Mouse (Mus musculus): ENCODE measurements around the gene Crat. TPM values are rescaled to one million over a fixed set of nuclear protein-coding genes. Genes with fewer than 3 reads are reported as not detected.
A peak's percentile ranks its signal among the peaks of the same experiment; 100 is the strongest.

The Crat gene
- polyA plus RNA-seq (2014; fragmentation: Nextera tagmentation; extraction: Ambion mirVana), result 27.3 and 30.0 TPM in 2 replicates

GRCm38 (mm10) chr2:30415157-30415935, at the start of gene Crat:
Gene Crat, minus strand, starts transcription at chr2:30415813.
- Histone ChIP-seq H3K27me3 (ENCODE audit: control insufficient read depth, insufficient read depth, low read length) (no peaks in the 10 kb centered on the region), H3K36me3 (ENCODE audit: control insufficient read depth, insufficient read depth, low read length) (no peaks in the 10 kb centered on the region), H3K4me3 (ENCODE audit: low read depth, low read length) (peak within 1 kb of the TSS; percentile 89), H3K9me3 (ENCODE audit: control insufficient read depth, low read depth, low read length) (no peaks in the 10 kb centered on the region), H3K27ac (ENCODE audit: low read length) (peak within 1 kb of the TSS; percentile 99), H3K9ac (replicated peaks; ENCODE audit: low read depth, low read length) (peak within 1 kb of the TSS; percentile 92), H3K4me1 (ENCODE audit: control insufficient read depth, insufficient read depth, low read length) (peaks cover 14% of the 10 kb centered on the region), H3K4me2 (replicated peaks; ENCODE audit: low read depth, low read length) (peak within 1 kb of the TSS; percentile 89)
- WGBS, result 1% methylated on average over 58 of the region's 58 CpGs
- peak; percentile 92 for ATAC-seq (ENCODE audit: insufficient number of reproducible peaks, insufficient read depth, low FRiP score, low read depth)

GRCm38 (mm10) chr2:30464411-30464810, 48.8 kb upstream of the Crat start:
- Histone ChIP-seq H3K4me2 (replicated peaks; ENCODE audit: low read depth, low read length) (peak overlapping the region; percentile 50), H3K27me3 (ENCODE audit: control insufficient read depth, insufficient read depth, low read length) (no peaks in the 10 kb centered on the region), H3K4me1 (ENCODE audit: control insufficient read depth, insufficient read depth, low read length) (peaks cover 25% of the 10 kb centered on the region; the same call in 1 of the 2 replicates), H3K36me3 (ENCODE audit: control insufficient read depth, insufficient read depth, low read length) (no peaks in the 10 kb centered on the region), H3K9me3 (ENCODE audit: control insufficient read depth, low read depth, low read length) (no peaks in the 10 kb centered on the region), H3K4me3 (ENCODE audit: low read depth, low read length) (peak overlapping the region; percentile 22; the same call in 1 of the 2 replicates), H3K9ac (replicated peaks; ENCODE audit: low read depth, low read length) (no peak overlapping the region), H3K27ac (ENCODE audit: low read length) (peak overlapping the region; percentile 93)
- ATAC-seq (ENCODE audit: insufficient number of reproducible peaks, insufficient read depth, low FRiP score, low read depth), result no peak
- 50% methylated on average over 5 of the region's 5 CpGs for WGBS

- peak; percentile 93 for ATAC-seq (ENCODE audit: insufficient number of reproducible peaks, insufficient read depth, low FRiP score, low read depth)
- Histone ChIP-seq H3K9me3 (ENCODE audit: control insufficient read depth, low read depth, low read length) (no peaks in the 10 kb centered on the region), H3K4me2 (replicated peaks; ENCODE audit: low read depth, low read length) (peak overlapping the region; percentile 50), H3K27ac (ENCODE audit: low read length) (peak overlapping the region; percentile 93), H3K4me3 (ENCODE audit: low read depth, low read length) (peak overlapping the region; percentile 22), H3K36me3 (ENCODE audit: control insufficient read depth, insufficient read depth, low read length) (no peaks in the 10 kb centered on the region), H3K9ac (replicated peaks; ENCODE audit: low read depth, low read length) (no peak overlapping the region), H3K4me1 (ENCODE audit: control insufficient read depth, insufficient read depth, low read length) (peaks cover 25% of the 10 kb centered on the region; the same call in 1 of the 2 replicates), H3K27me3 (ENCODE audit: control insufficient read depth, insufficient read depth, low read length) (no peaks in the 10 kb centered on the region)
- 3% methylated on average over 9 of the region's 9 CpGs for WGBS
Measured at GRCm38 (mm10) chr2:30463904-30464330, 48.3 kb upstream of the Crat start.

- WGBS, result 6% methylated on average over 5 of the region's 5 CpGs
- peak overlapping the region; percentile 22 for H3K4me3 ChIP-seq (ENCODE audit: low read depth, low read length)
- peak overlapping the region; percentile 93 for H3K27ac ChIP-seq (ENCODE audit: low read length)
- H3K4me1 ChIP-seq (ENCODE audit: control insufficient read depth, insufficient read depth, low read length), result peaks cover 25% of the 10 kb centered on the region; the same call in 1 of the 2 replicates
- peak overlapping the region; percentile 50 for H3K4me2 ChIP-seq (replicated peaks; ENCODE audit: low read depth, low read length)
- H3K36me3 ChIP-seq (ENCODE audit: control insufficient read depth, insufficient read depth, low read length), result no peaks in the 10 kb centered on the region
- H3K9ac ChIP-seq (replicated peaks; ENCODE audit: low read depth, low read length), result no peak overlapping the region
- no peaks in the 10 kb centered on the region for H3K9me3 ChIP-seq (ENCODE audit: control insufficient read depth, low read depth, low read length)
- H3K27me3 ChIP-seq (ENCODE audit: control insufficient read depth, insufficient read depth, low read length), result no peaks in the 10 kb centered on the region
- peak; percentile 76 for ATAC-seq (ENCODE audit: insufficient number of reproducible peaks, insufficient read depth, low FRiP score, low read depth)
Measured at GRCm38 (mm10) chr2:30463341-30463761, 47.7 kb upstream of the Crat start.

GRCm38 (mm10) chr2:30459241-30459640, 43.6 kb upstream of the Crat start:
- WGBS, result 86% methylated on average over 6 of the region's 6 CpGs
- H3K27me3 ChIP-seq (ENCODE audit: control insufficient read depth, insufficient read depth, low read length), result no peaks in the 10 kb centered on the region
- ATAC-seq (ENCODE audit: insufficient number of reproducible peaks, insufficient read depth, low FRiP score, low read depth), result no peak
- no peaks in the 10 kb centered on the region for H3K9me3 ChIP-seq (ENCODE audit: control insufficient read depth, low read depth, low read length)
- H3K9ac ChIP-seq (replicated peaks; ENCODE audit: low read depth, low read length), result no peak overlapping the region
- peaks cover 14% of the 10 kb centered on the region; the same call in 1 of the 2 replicates for H3K4me1 ChIP-seq (ENCODE audit: control insufficient read depth, insufficient read depth, low read length)
- H3K4me3 ChIP-seq (ENCODE audit: low read depth, low read length), result no peak overlapping the region
- no peaks in the 10 kb centered on the region for H3K36me3 ChIP-seq (ENCODE audit: control insufficient read depth, insufficient read depth, low read length)
- H3K4me2 ChIP-seq (replicated peaks; ENCODE audit: low read depth, low read length), result no peak overlapping the region
- H3K27ac ChIP-seq (ENCODE audit: low read length), result no peak overlapping the region

- Histone ChIP-seq H3K9me3 (ENCODE audit: control insufficient read depth, low read depth, low read length) (no peaks in the 10 kb centered on the region), H3K27ac (ENCODE audit: low read length) (no peak overlapping the region), H3K9ac (replicated peaks; ENCODE audit: low read depth, low read length) (no peak overlapping the region), H3K4me1 (ENCODE audit: control insufficient read depth, insufficient read depth, low read length) (peaks cover 5% of the 10 kb centered on the region; the same call in 1 of the 2 replicates), H3K4me3 (ENCODE audit: low read depth, low read length) (no peak overlapping the region), H3K4me2 (replicated peaks; ENCODE audit: low read depth, low read length) (no peak overlapping the region), H3K27me3 (ENCODE audit: control insufficient read depth, insufficient read depth, low read length) (no peaks in the 10 kb centered on the region), H3K36me3 (ENCODE audit: control insufficient read depth, insufficient read depth, low read length) (no peaks in the 10 kb centered on the region; the same call in 1 of the 2 replicates)
- 82% methylated on average over 6 of the region's 6 CpGs for WGBS
- no peak for ATAC-seq (ENCODE audit: insufficient number of reproducible peaks, insufficient read depth, low FRiP score, low read depth)
Measured at GRCm38 (mm10) chr2:30458349-30458748, 42.7 kb upstream of the Crat start.

GRCm38 (mm10) chr2:30456104-30456980, 40.7 kb upstream of the Crat start:
- H3K4me2 ChIP-seq (replicated peaks; ENCODE audit: low read depth, low read length), result no peak overlapping the region
- H3K4me1 ChIP-seq (ENCODE audit: control insufficient read depth, insufficient read depth, low read length), result no peaks in the 10 kb centered on the region
- H3K9ac ChIP-seq (replicated peaks; ENCODE audit: low read depth, low read length), result no peak overlapping the region
- ATAC-seq (ENCODE audit: insufficient number of reproducible peaks, insufficient read depth, low FRiP score, low read depth), result no peak
- H3K27ac ChIP-seq (ENCODE audit: low read length), result peak overlapping the region; percentile 15; the same call in 1 of the 2 replicates
- 68% methylated on average over 13 of the region's 13 CpGs for WGBS
- no peaks in the 10 kb centered on the region for H3K9me3 ChIP-seq (ENCODE audit: control insufficient read depth, low read depth, low read length)
- no peaks in the 10 kb centered on the region; the same call in 1 of the 2 replicates for H3K36me3 ChIP-seq (ENCODE audit: control insufficient read depth, insufficient read depth, low read length)
- H3K4me3 ChIP-seq (ENCODE audit: low read depth, low read length), result no peak overlapping the region
- H3K27me3 ChIP-seq (ENCODE audit: control insufficient read depth, insufficient read depth, low read length), result no peaks in the 10 kb centered on the region

GRCm38 (mm10) chr2:30454587-30454986, 39.0 kb upstream of the Crat start:
- H3K36me3 ChIP-seq (ENCODE audit: control insufficient read depth, insufficient read depth, low read length), result peaks cover 5% of the 10 kb centered on the region
- H3K4me2 ChIP-seq (replicated peaks; ENCODE audit: low read depth, low read length), result no peak overlapping the region
- H3K4me3 ChIP-seq (ENCODE audit: low read depth, low read length), result no peak overlapping the region
- H3K9ac ChIP-seq (replicated peaks; ENCODE audit: low read depth, low read length), result no peak overlapping the region
- 85% methylated on average over 5 of the region's 5 CpGs for WGBS
- H3K27ac ChIP-seq (ENCODE audit: low read length), result no peak overlapping the region
- ATAC-seq (ENCODE audit: insufficient number of reproducible peaks, insufficient read depth, low FRiP score, low read depth), result no peak
- no peaks in the 10 kb centered on the region for H3K27me3 ChIP-seq (ENCODE audit: control insufficient read depth, insufficient read depth, low read length)
- no peaks in the 10 kb centered on the region for H3K9me3 ChIP-seq (ENCODE audit: control insufficient read depth, low read depth, low read length)
- H3K4me1 ChIP-seq (ENCODE audit: control insufficient read depth, insufficient read depth, low read length), result no peaks in the 10 kb centered on the region

Data from stomach, embryonic 14.5 days (tissue).